Mouse (Mus musculus) brain, embryonic 14.5 days (tissue): ENCODE results near the gene Ptpn18. TPM values are rescaled to one million over a fixed set of nuclear protein-coding genes. Genes with fewer than 3 reads are reported as not detected.
"Not testable (repeated sequence)": the region's sequence is repeated elsewhere in the genome, so short reads cannot be mapped to it uniquely, and the experiment has no call there.

Experiments
- DNase-seq: peaks from one replicate; pipeline ENCODE4 v3.0.0-alpha.2; 2011; ENCODE audit warnings: low read depth
- CTCF ChIP-seq: fragments of 200-500 bp; IDR thresholded peaks from 2 replicates; pipeline ENCODE4 v1.5.1; 2012; ENCODE audit warnings: inconsistent platforms, mild to moderate bottlenecking, moderate library complexity, borderline replicate concordance; ENCODE audit not compliant: insufficient read depth, insufficient read length; ENCODE audit errors: extremely low read depth
- POLR2A ChIP-seq: fragments of 200-500 bp; IDR thresholded peaks from 2 replicates; pipeline ENCODE4 v1.6.1; 2012; ENCODE audit warnings: mild to moderate bottlenecking, inconsistent platforms, borderline replicate concordance; ENCODE audit not compliant: poor library complexity, insufficient read depth, insufficient read length, severe bottlenecking; ENCODE audit errors: extremely low read depth
- polyA plus RNA-seq: library from polyadenylated mRNA; depleted of rRNA; stranded (reverse); fragments of >200 nt; gene quantifications from 2 replicates; pipeline ENCODE4 v1.2.3, GENCODE M21; 2012

Gene Ptpn18
- polyA plus RNA-seq, 1 experiment, result 12.3 TPM

- no peak for DNase-seq
- no peak for TF ChIP-seq POLR2A
- TF ChIP-seq CTCF, result no peak
Observed at GRCm38 (mm10) chr1:34505307-34505706, 45.7 kb downstream of the Ptpn18 start.

DNA sequence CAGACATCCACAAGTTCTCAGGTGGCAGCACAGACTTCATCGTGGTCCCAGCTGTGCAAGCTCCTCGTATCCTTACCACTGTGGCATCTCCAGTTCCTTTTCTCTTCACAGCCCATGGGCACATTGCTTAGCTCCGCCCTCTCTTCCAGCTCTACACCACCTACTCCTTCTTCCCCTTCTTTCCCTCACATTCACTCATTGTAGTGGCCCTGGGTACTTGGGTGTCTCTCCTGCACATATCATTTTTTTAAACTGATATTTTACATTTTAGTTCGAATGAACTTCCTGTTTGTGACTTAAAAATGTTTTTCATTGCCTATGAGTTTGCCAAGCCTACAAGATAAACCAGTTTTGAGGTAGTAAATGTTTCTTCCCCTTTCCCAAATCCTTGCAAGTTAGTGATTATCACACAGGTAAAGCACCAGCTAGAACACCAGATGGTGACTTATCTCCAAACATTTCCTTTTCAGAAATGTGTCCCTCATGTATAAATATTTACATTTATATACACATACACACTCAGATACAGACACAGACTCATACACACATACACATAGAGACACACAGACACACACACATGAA lies 46.5 kb downstream of the Ptpn18 start:
- DNase-seq, result no peak
- TF ChIP-seq CTCF (no peak), POLR2A (no peak)

DNA sequence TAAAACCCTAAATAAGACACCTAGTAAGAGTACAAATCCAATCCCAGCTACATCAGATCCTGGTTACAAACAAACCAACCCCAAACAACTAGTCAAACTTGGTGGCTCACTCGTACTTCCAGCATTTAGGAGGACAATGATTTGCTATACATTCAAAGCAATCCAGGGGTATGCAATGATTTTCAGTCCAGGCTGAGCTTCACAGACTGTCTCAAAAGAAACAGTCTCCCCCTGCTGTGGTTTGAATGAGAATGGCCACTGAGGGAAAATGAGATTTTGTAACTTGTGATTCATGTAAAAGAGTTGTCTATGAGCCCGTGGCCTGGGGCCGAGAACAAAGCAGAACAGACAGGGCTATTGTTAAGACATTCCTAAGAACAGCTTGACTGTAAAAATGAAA lies 48.4 kb downstream of the Ptpn18 start:
- TF ChIP-seq POLR2A, result no peak
- no peak for TF ChIP-seq CTCF

GRCm38 (mm10) chr1:34510575-34510981 lies 51.0 kb downstream of the Ptpn18 start:
- no peak for TF ChIP-seq POLR2A
- no peak for TF ChIP-seq CTCF
- no peak for DNase-seq

More for the DNA sequence above, 48.4 kb downstream of the Ptpn18 start:
- DNase-seq, result no peak

DNA sequence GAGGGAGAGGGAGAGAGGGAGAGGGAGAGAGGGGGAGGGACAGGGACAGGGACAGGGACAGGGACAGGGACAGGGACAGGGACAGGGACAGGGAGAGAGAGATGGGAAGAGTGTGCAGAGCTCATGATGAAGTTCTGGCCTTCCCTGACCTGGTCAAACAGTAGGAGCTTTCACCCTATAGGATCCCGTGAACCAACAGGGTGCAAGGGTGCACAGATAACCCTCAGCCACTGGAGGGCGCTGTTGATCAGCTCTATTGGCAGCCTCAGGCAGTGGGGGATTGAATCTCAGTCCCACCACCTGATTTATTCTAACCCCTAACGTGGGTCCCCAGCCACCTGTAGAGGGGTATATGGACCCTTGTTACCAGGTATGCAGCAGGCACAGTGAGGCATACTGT lies 51.5 kb downstream of the Ptpn18 start:
- TF ChIP-seq POLR2A (no peak), CTCF (peak; percentile 69)
- DNase-seq, result peak; percentile 34

DNA sequence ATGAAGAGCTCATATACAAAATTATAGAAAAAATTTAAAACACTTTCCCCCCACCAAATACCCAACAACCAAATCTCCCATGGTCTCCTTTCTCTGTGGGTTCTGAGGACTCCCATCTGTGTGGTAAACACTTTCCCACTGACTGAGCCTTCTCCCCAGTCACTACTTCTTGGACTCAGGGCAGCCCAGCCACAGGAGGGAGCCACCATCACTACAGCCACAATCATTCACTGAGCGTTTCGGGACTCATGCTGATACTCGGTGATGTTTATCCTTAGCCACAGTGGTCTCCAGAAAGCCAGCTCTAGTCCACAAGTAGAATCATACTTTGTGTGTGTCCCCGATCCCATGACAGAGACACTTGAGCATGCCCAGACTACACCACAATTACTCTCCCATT lies 53.5 kb downstream of the Ptpn18 start:
- DNase-seq, result no peak
- no peak for TF ChIP-seq CTCF
- TF ChIP-seq POLR2A, result no peak

DNA sequence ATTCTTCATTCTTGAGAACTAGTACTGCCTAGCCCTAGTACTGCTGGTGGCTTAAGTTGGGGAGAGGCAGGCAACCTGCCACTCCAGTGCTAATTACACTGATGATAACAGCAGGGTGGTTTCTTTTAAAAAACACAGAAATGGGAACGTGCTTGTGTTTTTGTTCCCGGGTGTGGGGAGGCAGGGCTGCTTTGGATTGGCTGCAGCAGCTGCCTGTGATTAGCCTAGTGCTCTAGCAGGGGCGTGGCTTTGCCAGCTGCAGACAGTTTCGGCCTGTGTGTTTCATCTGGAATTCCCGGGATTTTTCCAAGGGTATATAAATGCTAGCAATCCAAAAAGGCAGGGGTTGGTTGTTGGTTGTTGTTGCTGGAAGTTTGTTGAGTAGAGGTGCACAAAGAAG lies 57.0 kb downstream of the Ptpn18 start:
- peak; percentile 5 for DNase-seq

DNA sequence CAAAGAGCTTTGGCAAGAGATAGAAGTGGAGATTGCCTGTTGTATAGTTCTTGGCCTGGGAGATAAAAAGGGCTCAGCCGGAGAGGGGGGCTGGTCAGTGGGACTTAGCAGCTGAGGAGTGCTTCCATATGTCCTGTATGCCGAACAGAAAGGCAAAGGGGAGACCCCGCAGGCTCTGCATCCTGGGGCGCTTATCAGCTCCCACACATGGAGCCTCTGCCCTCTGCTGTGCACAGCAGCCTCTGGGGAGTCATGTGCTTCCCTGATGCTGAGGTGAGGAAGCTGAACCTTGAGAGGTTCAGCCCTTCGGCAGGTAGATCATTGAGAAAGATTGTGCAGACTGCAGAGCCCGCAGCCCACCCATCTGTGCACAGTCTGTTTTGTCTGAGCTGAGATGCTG lies 57.7 kb downstream of the Ptpn18 start:
- DNase-seq, result not testable (repeated sequence)

More for the DNA sequence above, 57.0 kb downstream of the Ptpn18 start:
- TF ChIP-seq CTCF (no peak), POLR2A (no peak)

DNA sequence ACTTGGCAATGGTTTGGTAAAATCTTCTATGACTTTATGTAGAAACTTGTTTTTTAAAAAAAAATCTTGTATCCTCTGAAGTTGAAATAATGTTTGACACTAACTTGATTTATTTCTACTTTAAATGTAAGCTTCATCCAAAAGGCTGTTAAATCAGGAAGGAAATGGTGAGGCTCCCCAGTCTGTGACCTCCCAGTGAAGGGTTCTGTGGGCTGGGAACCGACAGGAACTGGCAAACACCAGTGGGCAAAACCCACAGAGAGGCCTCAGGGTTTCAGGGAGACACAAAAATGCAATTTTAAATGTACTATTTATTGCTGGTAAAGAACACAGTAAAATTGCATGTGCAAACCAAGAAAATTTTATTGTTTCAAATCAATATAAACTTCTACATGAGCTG lies 58.2 kb downstream of the Ptpn18 start:
- not testable (repeated sequence) for DNase-seq

GRCm38 (mm10) chr1:34518259-34518658 lies 58.7 kb downstream of the Ptpn18 start:
- DNase-seq, result no peak
- no peak for TF ChIP-seq CTCF
- TF ChIP-seq POLR2A, result no peak

DNA sequence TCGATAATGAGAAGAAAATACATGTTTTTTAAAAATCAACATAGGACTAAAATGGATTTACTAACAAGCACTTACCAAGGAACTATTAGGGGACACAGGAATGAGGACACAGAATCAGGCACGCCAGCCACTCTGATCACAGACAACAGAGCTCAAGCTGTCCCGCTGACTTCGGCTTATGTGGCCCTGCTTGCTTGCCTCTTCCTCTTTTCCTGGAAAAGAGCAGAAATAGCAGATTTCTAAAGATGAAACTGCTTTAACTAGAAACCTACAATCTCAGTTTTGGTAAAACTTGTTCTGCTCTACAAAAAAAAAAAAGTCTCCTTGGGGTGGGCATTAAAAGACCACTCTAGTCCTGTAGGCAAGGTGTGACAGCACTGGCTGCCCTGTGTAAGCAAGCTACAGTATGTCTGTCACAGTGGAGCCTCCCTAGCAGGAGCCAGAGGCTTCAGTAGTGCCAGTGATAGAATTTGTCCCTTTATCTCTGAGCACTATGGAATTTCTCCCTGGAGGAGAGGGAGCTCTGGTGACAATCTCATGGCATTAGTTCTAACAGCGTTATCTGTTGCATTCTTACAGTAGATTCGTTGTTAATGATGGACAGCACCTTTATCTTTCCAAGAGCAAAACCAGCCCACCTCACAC lies 62.8 kb downstream of the Ptpn18 start:
- no peak for DNase-seq
- TF ChIP-seq POLR2A, result no peak
- TF ChIP-seq CTCF, result no peak

DNA sequence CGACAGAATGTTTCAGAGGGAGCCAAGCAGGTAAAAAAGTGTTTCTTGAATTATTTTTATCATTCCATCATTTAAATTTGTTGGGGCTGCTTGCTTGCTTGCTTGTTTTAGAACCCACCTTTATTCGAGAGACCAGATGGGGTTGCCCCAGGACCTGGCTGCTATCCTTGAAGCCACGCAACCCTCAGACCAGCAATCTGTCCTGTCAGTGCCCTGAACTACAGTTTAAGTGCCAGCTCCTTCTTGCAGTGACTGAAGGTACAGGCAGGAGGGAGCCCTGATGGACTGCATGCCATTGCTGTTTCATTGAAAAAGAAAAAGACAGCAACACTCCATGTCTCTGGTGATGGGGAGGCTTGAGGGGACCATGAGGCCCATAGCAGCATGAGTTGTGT lies 63.3 kb downstream of the Ptpn18 start:
- TF ChIP-seq POLR2A (no peak), CTCF (no peak)
- no peak for DNase-seq
